Mouse (Mus musculus) embryonic facial prominence, embryonic 14.5 days (tissue): ENCODE results near the gene Epo. TPM values are rescaled to one million over a fixed set of nuclear protein-coding genes. Genes with fewer than 3 reads are reported as not detected.

Experiments
- ATAC-seq: fragments of 200-750 bp; cut with Nextera tagmentation; 2 replicates; pipeline ENCODE4 v1.8.0; 2017; ENCODE audit warnings: low read depth, moderate number of reproducible peaks, moderate TSS enrichment
- DNase-seq: peaks from one replicate; pipeline ENCODE4 v3.0.0-alpha.2; 2015; ENCODE audit warnings: low spot score
- H3K27ac ChIP-seq: fragments of 300-500 bp; sonication (generic); replicated peaks from 2 replicates; pipeline ENCODE4 v1.5.1; 2014; ENCODE audit warnings: low read depth, mild to moderate bottlenecking, low read length, moderate library complexity
- H3K27me3 ChIP-seq: fragments of 300-500 bp; sonication (generic); replicated peaks from 2 replicates; pipeline ENCODE4 v1.6.1; 2014; ENCODE audit warnings: low read length; ENCODE audit not compliant: control insufficient read depth, insufficient read depth
- H3K36me3 ChIP-seq: fragments of 300-500 bp; sonication (generic); 2 replicates; pipeline ENCODE4 v1.6.1; 2014; ENCODE audit warnings: low read length, mixed read lengths; ENCODE audit not compliant: control insufficient read depth, insufficient read depth
- H3K4me1 ChIP-seq: fragments of 300-500 bp; sonication (generic); 2 replicates; pipeline ENCODE4 v1.6.1; 2014; ENCODE audit warnings: antibody characterized with exemption, low read length; ENCODE audit not compliant: control insufficient read depth, insufficient read depth
- H3K4me2 ChIP-seq: fragments of 300-500 bp; sonication (generic); 2 replicates; pipeline ENCODE4 v1.6.1; 2014; ENCODE audit warnings: low read depth, mild to moderate bottlenecking, low read length, moderate library complexity, mixed read lengths
- H3K4me3 ChIP-seq: fragments of 300-500 bp; sonication (generic); 2 replicates; pipeline ENCODE4 v1.5.1; 2014; ENCODE audit warnings: low read depth, mild to moderate bottlenecking, low read length
- H3K9ac ChIP-seq: fragments of 300-500 bp; sonication (generic); 2 replicates; pipeline ENCODE4 v1.6.1; 2014; ENCODE audit warnings: low read depth, mild to moderate bottlenecking, low read length, moderate library complexity, mixed read lengths
- H3K9me3 ChIP-seq: fragments of 300-500 bp; sonication (generic); 2 replicates; pipeline ENCODE4 v1.6.1; 2016; ENCODE audit warnings: low read length; ENCODE audit not compliant: control insufficient read depth
- WGBS: fragments of 180-500 bp; shearing (Covaris S2); extraction: QIAGEN DNeasy Blood & Tissue Kit; methylation state at CpG from one replicate; pipeline ENCODE4 v1.1.7; 2014; 5-methylcytosine and 5-hydroxymethylcytosine counted together
- polyA plus RNA-seq: library from polyadenylated mRNA; unstranded; fragments of >200 nt; fragmentation: Nextera tagmentation; extraction: Ambion mirVana; gene quantifications from 2 replicates; pipeline ENCODE4 v1.2.1, GENCODE M21; 2014

The Epo gene
- polyA plus RNA-seq, 1 experiment from 2014 or later, result not detected

DNA sequence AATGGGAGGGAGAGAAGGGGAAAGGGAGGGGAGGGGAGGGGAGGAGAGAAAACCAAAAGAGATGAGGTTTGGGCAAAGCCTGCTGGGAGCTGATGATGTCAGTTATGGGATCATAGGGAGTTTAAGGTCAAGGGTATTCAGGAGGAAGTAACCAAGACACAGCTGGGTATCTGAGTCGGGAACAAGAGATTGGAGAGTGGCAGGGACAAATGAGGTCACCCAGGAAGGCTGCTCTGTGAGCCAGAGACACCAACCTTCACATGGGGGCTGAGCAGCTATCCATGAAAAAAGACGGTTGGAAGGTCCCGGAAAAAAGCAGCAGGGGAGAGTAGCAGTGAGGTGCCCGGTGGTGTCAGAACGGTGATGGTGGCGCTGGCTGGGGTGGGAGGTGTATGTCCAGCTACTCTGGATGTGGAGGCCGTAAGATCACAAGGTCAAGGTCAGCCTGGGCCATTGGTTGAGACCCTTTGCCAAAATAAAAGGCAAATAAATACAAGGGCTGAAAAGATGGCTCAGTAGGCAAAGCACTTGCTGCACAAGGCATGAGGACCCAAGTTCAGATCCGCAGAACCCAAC is 35.3 kb upstream of the Epo start:
- Histone ChIP-seq H3K27ac (no peak overlapping the region), H3K9ac (no peak overlapping the region), H3K4me1 (0 out of 2 replicates have a peak, but pooled peaks cover 7% of the 10 kb centered on the region), H3K36me3 (no peaks in the 10 kb centered on the region), H3K4me2 (no peak overlapping the region), H3K27me3 (0 out of 2 replicates have a peak, but pooled peaks cover 4% of the 10 kb centered on the region), H3K4me3 (no peak overlapping the region), H3K9me3 (no peaks in the 10 kb centered on the region)
- 72% methylated on average over 8 of the region's 8 CpGs for WGBS
- DNase-seq (no peak), ATAC-seq (no peak)

DNA sequence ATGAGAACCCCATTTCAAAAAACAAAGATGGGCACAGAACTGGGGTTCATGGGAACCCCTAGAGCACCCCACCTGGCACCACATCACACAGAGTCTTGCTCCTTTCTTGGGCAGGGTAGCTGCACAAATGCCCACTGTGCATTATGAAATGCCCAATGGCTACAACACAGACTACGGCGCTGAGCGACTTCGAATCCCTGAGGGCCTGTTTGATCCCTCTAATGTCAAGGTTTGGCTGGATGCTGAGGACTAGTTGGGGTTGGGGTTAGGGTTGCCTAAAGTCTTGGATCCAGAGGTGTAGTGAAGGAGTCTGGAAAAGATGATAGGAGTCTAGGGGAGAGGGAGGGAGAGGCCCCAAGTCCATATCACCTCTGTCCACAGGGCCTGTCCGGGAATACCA is 33.4 kb upstream of the Epo start:
- DNase-seq (no peak), ATAC-seq (no peak)
- no peaks in the 10 kb centered on the region for H3K9me3 ChIP-seq
- no peaks in the 10 kb centered on the region for H3K27me3 ChIP-seq
- H3K36me3 ChIP-seq, result no peaks in the 10 kb centered on the region
- H3K4me1 ChIP-seq, result 0 out of 2 replicates have a peak, but pooled peaks cover 7% of the 10 kb centered on the region
- no peak overlapping the region for H3K4me2 ChIP-seq
- WGBS, result 93% methylated on average over 5 of the region's 5 CpGs
- H3K9ac ChIP-seq, result no peak overlapping the region
- no peak overlapping the region for H3K4me3 ChIP-seq
- no peak overlapping the region for H3K27ac ChIP-seq

DNA sequence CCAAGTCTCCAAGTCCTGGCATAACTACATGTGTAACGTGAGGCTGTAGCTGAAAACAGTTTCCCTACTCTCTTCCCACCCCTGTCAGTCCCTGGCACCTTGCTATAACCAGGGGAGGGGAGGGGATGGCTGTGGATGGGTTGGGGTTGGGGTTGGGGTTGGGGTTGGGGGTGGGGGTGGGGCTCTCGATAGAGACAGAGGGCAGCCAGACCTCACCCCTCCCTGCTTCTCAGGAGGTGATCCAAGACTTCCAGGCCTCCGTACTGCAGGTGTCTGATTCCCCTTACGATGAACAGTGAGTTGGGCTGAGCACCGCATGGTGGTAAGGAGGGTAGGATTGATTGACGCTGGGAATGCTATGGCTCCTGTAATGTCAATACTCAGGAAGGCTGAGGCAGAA is 32.7 kb upstream of the Epo start:
- no peaks in the 10 kb centered on the region for H3K9me3 ChIP-seq
- ATAC-seq (no peak), DNase-seq (no peak)
- no peaks in the 10 kb centered on the region for H3K36me3 ChIP-seq
- H3K9ac ChIP-seq, result no peak overlapping the region
- H3K27ac ChIP-seq, result no peak overlapping the region
- H3K4me3 ChIP-seq, result no peak overlapping the region
- H3K27me3 ChIP-seq, result no peaks in the 10 kb centered on the region
- WGBS, result 66% methylated on average over 5 of the region's 6 CpGs
- no peak overlapping the region for H3K4me2 ChIP-seq
- H3K4me1 ChIP-seq, result 0 out of 2 replicates have a peak, but pooled peaks cover 7% of the 10 kb centered on the region

DNA sequence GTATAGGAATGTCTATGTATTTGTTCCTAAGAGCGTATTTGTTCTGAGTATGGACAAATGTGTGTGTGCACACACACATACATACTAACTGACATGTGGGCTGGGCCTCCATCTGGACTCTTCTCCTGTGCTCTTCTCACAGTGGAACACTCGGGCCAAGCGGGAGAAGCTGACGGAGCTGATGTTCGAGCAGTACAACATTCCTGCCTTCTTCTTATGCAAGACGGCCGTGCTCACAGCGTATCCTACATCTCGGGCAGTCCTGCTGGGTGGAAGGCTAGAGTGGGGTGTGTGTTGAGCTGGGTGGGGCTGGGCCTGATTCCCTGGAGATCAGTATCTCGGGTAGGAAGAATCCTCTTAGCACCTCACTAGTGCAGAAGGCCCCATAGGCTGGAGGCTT is 29.9 kb upstream of the Epo start:
- DNase-seq, result no peak
- no peak overlapping the region for H3K9ac ChIP-seq
- H3K4me1 ChIP-seq, result no peaks in the 10 kb centered on the region
- H3K27ac ChIP-seq, result no peak overlapping the region
- H3K4me3 ChIP-seq, result no peak overlapping the region
- no peaks in the 10 kb centered on the region for H3K36me3 ChIP-seq
- ATAC-seq, result no peak
- no peaks in the 10 kb centered on the region for H3K27me3 ChIP-seq
- H3K4me2 ChIP-seq, result no peak overlapping the region
- H3K9me3 ChIP-seq, result no peaks in the 10 kb centered on the region
- WGBS, result 70% methylated on average over 10 of the region's 10 CpGs

DNA sequence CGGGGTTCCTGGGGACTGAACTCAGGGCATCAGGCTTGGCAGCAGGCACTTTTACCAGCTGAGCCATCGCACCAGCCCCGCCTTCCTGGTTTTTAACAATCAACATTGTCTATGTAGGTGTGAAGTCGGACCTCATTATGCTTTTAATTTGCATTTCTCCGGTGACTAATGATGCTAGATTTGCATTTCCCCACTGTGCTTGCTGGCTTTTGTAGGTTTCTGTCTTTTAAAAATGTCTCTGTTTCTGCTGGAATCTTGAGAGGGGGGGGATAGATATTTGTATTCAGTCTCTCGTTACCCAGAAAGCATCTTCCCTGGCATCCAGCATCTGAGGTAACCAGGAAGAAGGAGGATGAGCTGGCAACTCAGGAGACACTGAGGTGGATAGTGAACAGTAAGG is 28.5 kb upstream of the Epo start:
- Histone ChIP-seq H3K27ac (no peak overlapping the region), H3K36me3 (no peaks in the 10 kb centered on the region), H3K9ac (no peak overlapping the region), H3K9me3 (no peaks in the 10 kb centered on the region), H3K4me2 (no peak overlapping the region), H3K4me1 (no peaks in the 10 kb centered on the region), H3K4me3 (no peak overlapping the region), H3K27me3 (no peaks in the 10 kb centered on the region)
- 66% methylated on average over 6 of the region's 6 CpGs for WGBS
- DNase-seq (no peak), ATAC-seq (no peak)

DNA sequence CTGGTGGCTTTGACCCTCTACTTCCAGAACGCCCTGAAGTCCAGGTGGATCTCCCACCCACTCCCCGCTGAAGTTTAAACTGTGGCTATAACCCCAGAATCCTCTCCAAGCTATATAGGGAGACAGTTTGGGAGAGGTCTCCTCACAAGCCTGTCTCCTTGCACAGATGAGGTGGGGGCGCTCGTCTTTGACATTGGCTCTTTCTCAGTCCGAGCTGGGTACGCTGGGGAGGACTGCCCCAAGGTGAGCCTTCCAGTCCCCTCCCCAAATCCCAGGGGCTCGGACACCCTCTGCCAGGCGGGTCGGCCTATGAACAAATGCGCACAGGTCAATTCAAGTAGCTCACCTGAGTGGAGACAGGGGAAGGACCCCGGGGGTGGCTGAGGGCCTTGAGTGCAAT is 20.9 kb upstream of the Epo start:
- peak overlapping the region; percentile 20 for H3K4me3 ChIP-seq

DNA sequence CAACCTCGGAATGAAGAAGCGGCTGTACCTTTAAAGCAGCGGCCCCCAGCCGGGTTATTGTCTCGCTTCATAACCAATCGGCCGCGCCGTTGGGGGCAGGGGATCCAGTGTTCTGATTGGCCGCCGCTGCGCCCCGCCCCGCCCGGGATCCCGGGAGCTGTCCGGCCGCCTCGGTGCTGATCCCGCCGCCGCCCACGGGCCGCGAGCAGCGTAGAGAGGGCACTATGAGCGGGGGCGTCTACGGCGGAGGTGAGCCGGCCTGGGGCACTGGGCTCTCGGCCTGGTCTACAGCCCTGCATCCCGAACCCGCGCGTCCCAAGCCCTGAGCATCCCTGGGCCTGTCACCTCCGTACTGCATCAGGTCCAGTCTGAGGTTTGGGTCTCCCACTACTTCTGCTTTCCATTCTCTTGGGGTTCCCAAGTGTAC is 20.4 kb upstream of the Epo start, which contains the start of gene Actl6b:
Actl6b (plus strand) TSS at position 107 of the 427 bp plus-strand sequence.
- peak; percentile 88 for DNase-seq
- no peaks in the 10 kb centered on the region for H3K36me3 ChIP-seq
- no peak within 1 kb of the TSS for H3K27ac ChIP-seq
- H3K4me2 ChIP-seq, result peak within 1 kb of the TSS; percentile 48
- WGBS, result 2% methylated on average over 29 of the region's 37 CpGs
- ATAC-seq, result peak; percentile 93
- peaks cover 9% of the 10 kb centered on the region for H3K27me3 ChIP-seq
- H3K9ac ChIP-seq, result no peak within 1 kb of the TSS; the same call in 1 of the 2 replicates
- no peaks in the 10 kb centered on the region for H3K4me1 ChIP-seq
- H3K4me3 ChIP-seq, result peak within 1 kb of the TSS; percentile 20
- no peaks in the 10 kb centered on the region for H3K9me3 ChIP-seq

More for the DNA sequence above, 20.9 kb upstream of the Epo start:
- H3K27me3 ChIP-seq, result peaks cover 9% of the 10 kb centered on the region
- H3K27ac ChIP-seq, result no peak overlapping the region
- ATAC-seq, result no peak; the same call in 1 of the 2 replicates
- WGBS, result 43% methylated on average over 11 of the region's 11 CpGs
- H3K9me3 ChIP-seq, result no peaks in the 10 kb centered on the region
- H3K4me1 ChIP-seq, result no peaks in the 10 kb centered on the region
- H3K36me3 ChIP-seq, result no peaks in the 10 kb centered on the region
- no peak overlapping the region; the same call in 1 of the 2 replicates for H3K9ac ChIP-seq
- DNase-seq, result no peak
- H3K4me2 ChIP-seq, result peak overlapping the region; percentile 48

DNA sequence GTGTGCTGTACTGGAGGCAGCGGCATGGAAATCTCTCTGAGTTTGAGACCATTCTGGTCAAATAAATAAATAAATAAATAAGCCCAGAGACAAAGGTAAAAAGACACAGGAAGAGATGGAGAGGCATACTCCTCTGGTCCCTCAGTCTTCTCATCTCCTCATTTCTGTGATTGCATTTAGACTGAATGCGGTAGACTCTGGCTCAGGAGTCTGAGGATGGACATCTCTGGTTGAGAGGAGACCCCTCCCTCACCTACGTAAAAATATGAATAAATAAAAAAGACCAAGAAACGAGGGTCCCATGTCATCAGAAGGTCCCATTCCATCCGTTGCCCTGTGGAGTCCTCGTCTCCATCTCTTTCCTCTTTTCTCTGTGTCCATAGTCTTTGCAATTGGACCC is 20.0 kb upstream of the Epo start:
- no peak overlapping the region for H3K9ac ChIP-seq
- H3K4me3 ChIP-seq, result peak overlapping the region; percentile 20
- no peaks in the 10 kb centered on the region for H3K36me3 ChIP-seq
- peaks cover 9% of the 10 kb centered on the region for H3K27me3 ChIP-seq
- 29% methylated on average over 6 of the region's 6 CpGs for WGBS
- no peaks in the 10 kb centered on the region for H3K4me1 ChIP-seq
- no peaks in the 10 kb centered on the region for H3K9me3 ChIP-seq
- no peak overlapping the region for H3K27ac ChIP-seq
- DNase-seq (no peak), ATAC-seq (no peak)
- peak overlapping the region; percentile 48 for H3K4me2 ChIP-seq

DNA sequence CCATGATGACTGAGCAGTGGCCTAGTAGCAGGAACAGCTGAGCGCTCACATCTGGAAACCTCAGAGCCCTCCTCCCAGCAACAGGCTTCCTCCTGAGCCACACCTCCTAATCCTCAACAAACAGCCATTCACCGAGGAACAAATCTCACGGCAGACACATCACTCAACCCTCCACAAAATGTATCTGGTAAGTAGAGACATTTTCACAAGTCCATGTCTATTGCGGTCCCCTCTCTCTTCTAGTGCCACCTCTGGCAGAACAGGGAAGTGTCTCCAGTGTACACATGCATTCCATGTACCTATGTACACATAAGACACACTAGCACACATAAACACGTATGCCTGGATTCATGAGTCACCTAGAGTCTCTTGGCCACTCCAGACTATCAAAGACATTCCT is 18.1 kb upstream of the Epo start:
- no peak for ATAC-seq
- 70% methylated on average over 5 of the region's 5 CpGs for WGBS
- no peak for DNase-seq

More for the DNA sequence above, 18.1 kb upstream of the Epo start:
- H3K36me3 ChIP-seq, result no peaks in the 10 kb centered on the region
- H3K27ac ChIP-seq, result no peak overlapping the region
- H3K9me3 ChIP-seq, result no peaks in the 10 kb centered on the region
- H3K4me2 ChIP-seq, result no peak overlapping the region
- H3K4me1 ChIP-seq, result no peaks in the 10 kb centered on the region
- H3K27me3 ChIP-seq, result peaks cover 9% of the 10 kb centered on the region
- no peak overlapping the region for H3K4me3 ChIP-seq
- no peak overlapping the region for H3K9ac ChIP-seq
